Mouse (Mus musculus) G1E (cell line): ENCODE measurements around the gene Pik3r2.

Experiments
- CTCF ChIP-seq: IDR thresholded peaks from 2 replicates; pipeline ENCODE4 v1.5.1; 2012; ENCODE audit warnings: low read depth, low read length, inconsistent platforms, mixed read lengths
- GATA1 ChIP-seq: IDR thresholded peaks from 2 replicates; pipeline ENCODE4 v1.6.1; 2012; ENCODE audit warnings: borderline replicate concordance, low read length, inconsistent platforms, mixed read lengths

GRCm38 (mm10) chr8:70770748-70771147, 5.8 kb downstream of the Pik3r2 start:
- TF ChIP-seq GATA1 (no peak), CTCF (no peak)
